Mouse (Mus musculus): ENCODE measurements at regions not wholly inside any gene's neighbourhood (a gene's known extent, or its start where the extent isn't known, plus 50 kb on each side); places are given as distances from the start of the nearest gene placed in this dataset.

DNA sequence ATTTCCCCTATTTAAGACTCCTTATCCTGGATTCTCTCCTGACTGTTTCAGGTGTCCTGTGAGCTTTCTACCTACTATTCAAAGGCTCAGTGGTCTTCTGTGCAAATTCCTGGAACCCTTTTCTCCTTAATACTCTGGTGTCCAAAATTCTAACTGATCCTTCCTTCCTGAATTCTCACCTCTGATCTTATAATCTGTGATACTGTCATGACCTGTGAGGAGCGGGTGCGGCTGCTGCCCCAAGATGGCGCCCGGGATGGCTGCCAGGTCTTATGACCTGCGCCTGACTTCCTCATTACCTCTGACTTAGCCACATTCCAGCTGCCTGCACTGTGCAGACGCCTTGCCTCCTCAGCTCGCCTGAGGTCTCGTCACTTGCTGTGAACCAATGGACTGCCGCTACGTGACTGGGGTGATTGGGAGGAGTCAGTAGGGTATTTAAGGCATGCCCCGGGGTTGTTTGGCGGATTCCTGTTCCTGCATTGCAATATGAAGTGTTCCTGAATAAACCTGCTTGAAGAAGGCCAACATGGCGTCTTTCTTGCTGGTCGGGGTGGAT lies 131.2 kb downstream of the Ptbp2 start:
- in situ Hi-C loops (cut with MboI, MseI) = no loop called here

DNA sequence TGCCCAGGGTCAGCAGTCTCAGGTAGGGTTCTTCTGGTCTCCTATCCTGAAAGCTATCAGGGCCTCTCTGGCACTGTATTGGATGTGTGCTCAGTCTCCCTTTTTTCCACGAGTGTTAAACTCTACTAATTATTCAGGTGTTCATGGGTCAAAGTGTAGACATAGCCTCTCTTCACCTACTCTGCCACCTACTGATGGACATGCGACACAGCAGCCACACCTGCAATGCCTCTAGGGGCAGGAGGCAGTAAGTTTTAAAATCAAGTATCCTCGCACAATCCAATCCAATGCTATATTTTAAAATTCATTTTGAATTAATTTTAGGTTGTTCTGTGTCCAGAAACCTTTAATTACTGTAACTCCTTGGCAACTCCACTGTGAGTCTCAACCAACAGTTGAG lies 145.6 kb downstream of the Ptbp2 start:
- in situ Hi-C loops (cut with MboI, MseI) = loop anchor here in 1 of 2 experiments (10.0 kb wide), 2 partner anchors 324 to 994 kb away; no protein-coding TSS in a partner anchor

DNA sequence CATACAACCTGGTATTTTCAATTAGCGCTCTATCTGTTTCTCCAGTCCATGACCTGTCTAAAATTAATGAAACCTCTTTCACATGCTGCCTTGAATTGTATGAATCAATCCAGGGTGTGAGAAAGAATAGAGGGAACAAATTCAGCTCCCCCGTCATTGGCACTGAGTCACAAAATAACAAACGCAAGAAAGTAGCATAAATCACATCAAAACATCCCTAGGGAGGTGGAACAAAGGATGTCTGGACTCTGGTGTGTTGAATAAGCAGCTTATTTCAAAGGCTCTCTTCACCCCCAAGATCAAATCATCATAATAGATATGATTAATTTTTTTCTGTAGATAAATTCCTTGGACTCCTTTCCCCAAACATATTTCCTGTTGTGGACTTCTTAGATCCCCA lies 148.6 kb downstream of the Ptbp2 start:
- in situ Hi-C loops (cut with MboI, MseI) = loop anchor here in 1 of 2 experiments (10.0 kb wide), 2 partner anchors 321 to 991 kb away; no protein-coding TSS in a partner anchor

DNA sequence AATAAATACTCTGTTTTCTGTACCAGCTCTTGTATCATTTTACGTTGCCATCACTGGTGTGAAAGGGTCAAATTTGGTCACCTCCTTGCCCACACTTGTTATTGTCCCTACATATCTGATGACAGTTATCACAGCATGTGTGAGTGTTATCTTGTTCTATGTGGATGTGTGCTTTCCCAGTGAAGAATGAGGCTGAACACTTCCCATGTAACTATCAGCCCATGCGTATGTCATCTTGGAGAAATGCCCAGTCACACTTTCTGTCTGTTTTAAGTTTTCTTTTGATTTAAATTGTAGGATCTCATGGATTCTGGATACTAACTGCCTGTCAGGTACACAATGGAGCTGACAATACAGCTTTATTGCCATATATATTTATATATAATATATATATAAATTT lies 150.8 kb downstream of the Ptbp2 start:
- in situ Hi-C loops (cut with MboI, MseI) = loop anchor here in 1 of 2 experiments (10.0 kb wide), 2 partner anchors 319 to 989 kb away; no protein-coding TSS in a partner anchor

DNA sequence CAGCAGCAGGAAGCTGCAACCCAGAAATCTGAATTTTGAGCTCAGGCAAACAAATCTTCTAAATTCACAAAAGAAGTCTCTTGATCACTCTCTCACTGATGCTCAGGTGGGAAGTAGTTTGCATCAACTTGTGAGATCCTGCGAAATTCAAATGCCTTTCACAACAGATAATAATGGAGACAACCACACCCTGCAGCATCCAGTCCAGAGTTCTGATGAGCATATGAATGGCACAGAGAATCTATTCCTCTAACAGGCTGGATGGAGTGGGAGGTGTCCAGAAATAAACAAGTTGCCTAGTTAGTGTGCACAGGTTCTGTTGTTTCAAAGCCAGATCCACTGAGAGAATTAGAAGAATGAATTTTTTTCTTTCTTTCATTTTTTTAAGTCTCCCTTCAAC lies 178.2 kb downstream of the Ptbp2 start:
- in situ Hi-C loops (cut with MboI, MseI) = no loop called here

DNA sequence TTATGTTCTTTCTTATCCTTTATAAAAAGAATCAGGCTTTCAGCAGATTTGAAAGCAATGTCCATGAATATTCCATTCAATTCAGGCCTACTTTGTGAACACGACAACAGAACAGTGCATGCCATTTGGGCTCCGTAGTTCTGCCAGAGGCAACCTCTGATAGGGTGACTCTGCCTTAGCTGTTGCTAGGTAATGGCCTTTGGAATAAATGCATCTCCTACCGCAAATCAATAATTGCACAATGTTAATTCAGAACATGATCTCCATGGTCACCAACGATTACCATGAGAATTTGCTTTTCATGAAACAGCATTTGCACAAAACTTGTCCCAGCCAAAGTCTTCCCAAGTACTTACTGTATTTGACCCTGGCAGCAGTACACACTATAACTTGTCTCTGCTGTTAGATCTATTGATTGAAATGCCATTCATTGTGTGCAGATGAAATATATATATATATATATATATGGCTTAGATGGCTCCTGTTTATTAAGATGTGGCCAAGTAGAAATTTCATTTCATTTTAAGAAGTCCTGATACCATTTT lies 195.3 kb downstream of the Ptbp2 start:
- in situ Hi-C loops (cut with MboI, MseI) = no loop called here

DNA sequence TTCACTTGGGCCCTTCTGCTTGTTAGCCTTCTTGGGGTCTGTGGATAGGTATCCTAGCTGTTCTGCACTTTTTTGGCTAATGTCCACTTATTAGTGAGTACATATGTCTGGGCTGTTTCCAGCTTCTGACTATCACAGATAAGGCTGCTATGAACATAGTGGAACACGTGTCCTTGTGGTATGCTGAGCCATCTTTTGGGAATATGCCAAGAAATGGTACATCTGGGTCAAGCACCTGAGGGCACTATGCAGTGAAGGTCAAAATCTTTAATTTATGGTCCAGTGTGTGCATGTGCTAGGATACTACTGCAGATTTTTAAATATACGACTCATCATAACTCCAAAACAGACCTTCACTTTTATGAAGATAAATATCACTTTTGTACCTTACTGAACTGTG lies 196.3 kb downstream of the Ptbp2 start:
- in situ Hi-C loops (cut with MboI, MseI) = no loop called here

DNA sequence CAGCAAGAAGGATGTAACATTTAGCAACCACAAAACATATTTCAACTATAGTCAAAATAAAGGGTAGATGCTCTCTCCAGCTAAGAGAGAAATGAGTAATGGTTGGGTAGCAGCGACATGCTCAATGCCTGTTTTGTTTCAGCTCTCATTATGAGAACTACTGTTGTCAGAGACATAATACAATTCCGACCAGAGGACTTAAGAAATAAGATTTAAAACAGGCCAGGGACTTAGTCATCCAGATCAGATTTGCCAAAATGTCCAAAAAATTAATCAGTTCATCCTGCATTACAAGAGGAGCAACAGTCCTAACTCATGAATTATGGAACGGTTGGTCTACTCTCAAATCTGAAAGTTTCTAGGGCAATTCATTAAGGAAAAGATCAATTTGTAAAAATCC lies 208.8 kb downstream of the Ptbp2 start:
- in situ Hi-C loops (cut with MboI, MseI) = no loop called here

DNA sequence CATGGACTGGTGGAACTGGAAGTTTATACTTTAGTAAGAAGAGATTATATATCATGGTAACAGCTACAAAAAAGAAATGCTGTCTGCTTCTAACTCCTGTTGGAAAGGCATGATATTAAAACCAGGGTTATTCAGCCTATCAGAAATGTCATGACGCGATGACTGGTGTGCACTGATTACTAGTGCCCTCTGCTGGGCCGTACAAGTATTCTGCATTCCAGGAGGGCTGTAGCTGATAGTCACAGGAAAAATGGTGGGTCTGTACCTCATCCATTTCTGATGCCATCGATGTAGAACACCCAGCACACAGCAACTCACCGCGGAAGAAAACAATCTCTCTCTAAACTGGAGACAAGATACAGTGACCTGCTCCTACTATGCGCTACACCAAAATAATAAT lies 246.4 kb downstream of the Ptbp2 start:
- in situ Hi-C loops (cut with MboI, MseI) = no loop called here

DNA sequence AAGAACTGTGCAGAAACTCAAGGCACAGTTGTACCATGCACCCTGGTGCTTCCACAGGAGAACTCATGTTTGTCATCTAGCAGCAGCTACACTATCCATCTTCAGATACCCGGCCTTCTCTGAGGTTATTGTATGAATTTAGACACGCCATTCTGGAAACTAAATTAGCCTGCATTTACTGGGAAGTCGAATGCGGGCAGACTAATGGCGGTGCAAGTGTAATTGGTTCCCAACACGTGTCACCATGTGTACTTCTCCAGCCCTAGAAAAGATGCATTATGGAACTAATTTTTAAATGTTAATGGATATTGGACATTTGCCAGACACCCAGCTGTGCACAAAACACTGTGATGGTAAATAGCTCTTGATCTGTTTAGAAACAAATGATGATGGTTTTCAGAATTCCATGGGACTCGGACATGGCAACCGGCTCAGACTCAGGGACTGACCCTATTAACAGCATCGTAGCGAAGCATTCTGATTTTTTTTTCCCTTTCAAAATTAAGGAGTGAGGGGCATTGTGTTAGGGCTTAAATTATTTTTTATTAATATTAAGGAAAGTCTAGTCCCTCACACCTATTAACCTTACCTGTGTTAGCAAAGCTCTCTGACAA lies 259.6 kb downstream of the Ptbp2 start:
- in situ Hi-C loops (cut with MboI, MseI) = no loop called here

DNA sequence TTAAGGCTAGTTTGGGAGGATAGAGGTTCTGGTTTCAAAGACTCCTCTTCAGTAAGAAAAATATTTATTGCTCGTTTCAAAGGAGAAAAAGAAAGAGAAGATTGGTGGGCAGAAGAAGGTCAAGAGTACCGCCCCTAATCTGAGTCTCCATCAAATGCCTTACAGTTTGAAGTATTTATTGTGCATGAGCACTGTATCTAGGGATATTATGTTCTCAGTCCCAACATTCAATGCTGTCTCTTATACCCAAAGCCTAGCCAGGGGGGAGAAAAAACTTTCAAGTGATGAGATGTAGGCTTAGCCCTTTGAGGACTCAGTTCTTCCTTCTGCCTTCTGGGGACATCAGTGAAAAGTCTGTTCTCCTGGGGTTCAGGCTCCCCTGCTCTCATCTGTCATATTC lies 271.7 kb downstream of the Ptbp2 start:
- in situ Hi-C loops (cut with MboI, MseI) = no loop called here

DNA sequence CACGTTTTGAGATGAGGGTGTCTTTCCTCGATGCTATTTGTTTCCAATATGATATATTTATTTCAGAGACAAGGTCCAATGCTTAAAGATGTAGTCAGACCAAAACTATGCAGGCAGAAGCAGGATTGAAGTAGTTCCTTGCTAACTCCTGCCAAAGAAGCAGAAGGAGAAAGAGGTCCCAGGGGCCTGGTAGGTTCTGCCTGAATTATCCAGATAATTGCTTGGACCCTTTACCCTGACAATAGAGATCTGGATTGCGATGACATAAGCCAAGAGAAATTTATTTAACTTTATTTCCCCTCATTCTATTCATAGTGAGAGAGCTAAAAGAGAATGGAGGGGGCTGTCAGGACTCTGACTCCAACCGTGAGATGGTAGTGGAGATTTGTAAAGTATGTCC lies 275.1 kb downstream of the Ptbp2 start:
- in situ Hi-C loops (cut with MboI, MseI) = no loop called here

DNA sequence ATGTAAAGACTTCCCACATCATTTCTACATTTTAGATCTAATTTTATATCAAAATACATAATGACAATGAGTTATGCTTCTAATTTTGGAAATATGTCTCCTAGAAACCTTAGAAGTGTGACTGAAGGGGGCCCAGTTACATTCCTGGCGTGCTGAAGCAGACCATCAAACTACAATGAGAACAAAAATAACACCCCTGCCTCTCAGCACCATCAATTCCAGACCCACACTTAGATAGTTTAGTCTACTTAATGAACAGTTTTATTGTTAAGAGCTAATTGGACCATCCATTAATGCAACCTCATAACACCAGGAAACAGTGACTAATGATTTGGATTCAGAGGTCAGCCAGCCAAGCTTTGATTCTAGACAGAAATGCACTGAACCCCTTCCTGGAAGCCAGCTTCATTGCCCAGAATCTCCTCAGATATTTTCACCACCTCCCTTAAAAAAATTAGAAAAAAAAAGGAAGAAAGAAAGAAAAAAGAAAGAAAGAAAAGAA lies 280.7 kb downstream of the Ptbp2 start:
- in situ Hi-C loops (cut with MboI, MseI) = no loop called here

DNA sequence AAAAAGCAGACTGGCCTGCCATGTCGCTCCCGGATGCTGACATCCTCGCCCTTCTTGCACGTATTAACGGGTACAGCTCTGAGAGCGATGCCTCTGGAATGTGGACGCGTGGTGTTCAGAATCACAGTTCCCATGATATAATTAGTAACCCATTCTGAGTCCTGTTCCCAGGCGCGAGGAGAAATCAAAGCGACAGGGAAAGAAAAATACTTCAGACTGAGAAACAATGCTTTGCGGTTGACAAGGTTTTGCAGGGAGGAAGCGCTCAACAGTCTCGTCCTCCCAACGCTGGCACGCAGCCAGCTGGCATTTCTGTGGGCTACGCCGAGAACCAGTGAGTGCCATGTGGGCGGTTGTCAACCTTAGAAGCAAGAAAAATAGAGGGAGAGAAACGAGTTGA lies 285.6 kb downstream of the Ptbp2 start:
- in situ Hi-C loops (cut with MboI, MseI) = no loop called here

DNA sequence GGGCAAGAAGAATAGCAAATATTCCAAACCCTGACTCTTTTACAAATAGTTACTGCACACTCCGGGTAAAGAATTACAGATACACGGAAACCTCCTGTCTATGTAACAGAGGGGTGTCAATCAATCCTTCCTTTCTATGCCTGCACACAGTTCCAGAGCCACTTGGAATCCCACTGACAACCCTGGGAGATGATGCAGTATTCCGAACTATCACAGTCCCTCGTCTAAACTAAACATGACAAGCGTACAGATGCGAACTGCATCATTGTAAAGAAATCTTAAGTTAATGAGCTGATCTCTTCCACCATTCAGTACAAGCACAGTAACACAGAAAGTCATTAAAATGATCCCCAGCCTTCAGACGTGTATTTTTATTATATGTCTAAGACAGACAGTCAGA lies 286.4 kb downstream of the Ptbp2 start:
- in situ Hi-C loops (cut with MboI, MseI) = no loop called here

DNA sequence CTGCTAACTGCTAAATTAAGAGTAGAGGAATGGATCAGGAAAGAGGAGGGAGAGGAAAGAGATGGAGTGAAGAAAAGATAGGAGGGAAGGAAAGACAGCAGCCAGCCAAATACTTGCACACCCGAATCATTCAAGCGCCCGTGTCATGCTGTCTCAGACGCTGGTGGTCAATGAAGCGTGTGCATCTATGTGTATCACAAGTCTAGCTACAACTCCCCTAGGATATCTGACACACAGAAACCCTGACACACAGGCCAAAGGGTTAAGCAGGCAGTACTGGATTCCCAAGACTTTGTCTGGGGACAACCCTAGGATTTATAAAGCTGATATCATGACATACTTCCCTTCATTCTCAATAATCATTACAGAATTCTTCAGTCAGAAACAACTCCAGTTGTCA lies 289.7 kb downstream of the Ptbp2 start:
- in situ Hi-C loops (cut with MboI, MseI) = no loop called here

DNA sequence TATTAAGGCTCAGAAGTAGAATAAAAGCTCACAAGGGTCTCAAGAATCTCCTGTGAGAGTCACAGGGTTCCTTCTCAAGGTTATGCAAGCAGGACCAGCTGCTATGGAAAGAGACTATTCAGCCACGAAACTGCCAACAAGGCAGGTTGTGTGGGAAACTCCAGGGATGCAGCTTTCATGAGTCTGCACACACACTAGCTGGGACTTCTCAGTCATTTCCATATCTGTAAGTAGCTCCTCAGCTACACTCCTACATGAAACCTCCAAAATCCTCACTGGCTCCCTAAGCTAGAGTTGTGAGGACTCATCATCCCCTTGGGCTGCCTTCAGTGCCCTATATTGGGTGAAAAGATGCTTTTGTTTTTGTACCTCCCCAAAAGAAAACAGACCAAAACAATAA lies 291.6 kb downstream of the Ptbp2 start:
- in situ Hi-C loops (cut with MboI, MseI) = no loop called here

DNA sequence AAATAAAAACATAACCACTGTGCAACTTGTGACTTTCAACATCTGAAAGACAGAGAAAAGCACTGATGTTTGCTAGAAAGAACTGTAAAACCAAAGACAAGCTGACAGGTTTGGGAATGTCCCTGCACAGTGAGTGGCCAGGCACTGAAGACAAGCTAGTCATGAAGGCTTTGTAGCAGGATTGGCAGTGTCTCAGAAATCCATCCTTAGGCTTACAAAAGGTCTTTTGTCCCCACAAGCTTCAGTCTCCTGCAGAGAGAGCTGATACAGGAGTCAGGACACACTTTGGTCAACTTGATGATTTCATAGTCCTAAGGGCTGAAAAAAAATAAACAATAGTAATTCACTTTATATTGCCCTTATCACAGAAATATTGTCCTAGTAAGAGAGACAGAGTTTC lies 294.9 kb downstream of the Ptbp2 start:
- in situ Hi-C loops (cut with MboI, MseI) = no loop called here

Data from T-helper 17 cell (primary cell).